Mouse (Mus musculus): Measurements from ENCODE around the gene Sirt7.

Gene Sirt7

GRCm38 (mm10) chr11:120571754-120572416 lies 53.2 kb downstream of the Sirt7 start:
- no peak for DNase-seq (ENCODE audit: low spot score in 2 of 2)

DNA sequence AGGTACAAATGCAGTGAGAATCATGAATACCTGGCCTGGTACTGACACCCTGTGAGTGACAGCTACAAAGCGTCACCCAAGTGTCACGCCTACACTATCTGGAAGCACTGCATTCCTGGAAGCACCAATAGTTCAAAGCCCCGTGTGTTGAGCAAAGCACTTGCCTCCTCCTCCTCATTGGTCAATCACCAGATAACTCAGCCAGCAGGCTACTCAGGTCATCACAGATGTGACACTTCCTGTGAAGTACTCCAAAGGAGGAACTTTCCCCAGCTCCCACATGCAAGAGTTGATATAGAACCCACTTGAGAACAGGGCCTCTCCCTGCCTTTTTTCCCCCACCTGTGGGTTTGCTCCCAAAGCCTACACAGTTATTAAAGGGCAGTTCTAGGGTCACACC lies 53.9 kb downstream of the Sirt7 start:
- no peak for DNase-seq (ENCODE audit: low spot score in 2 of 2)
